Mouse (Mus musculus) liver, embryonic 16.5 days (tissue): ENCODE results near the gene Zfp36l2. TPM values are rescaled to one million over a fixed set of nuclear protein-coding genes. Genes with fewer than 3 reads are reported as not detected.
"Not testable (repeated sequence)": the region's sequence is repeated elsewhere in the genome, so short reads cannot be mapped to it uniquely, and the experiment has no call there.

Experiments used
- ATAC-seq: fragments of 200-750 bp; cut with Nextera tagmentation; 2 replicates; pipeline ENCODE4 v1.8.0; 2017; ENCODE audit warnings: low read depth, mild to moderate bottlenecking, moderate number of reproducible peaks, moderate library complexity
- H3K27ac ChIP-seq: fragments of 300-500 bp; sonication (generic); 2 replicates; pipeline ENCODE4 v1.5.1; 2014; ENCODE audit warnings: mild to moderate bottlenecking, low read length
- H3K27me3 ChIP-seq: fragments of 300-500 bp; sonication (generic); 2 replicates; pipeline ENCODE4 v1.6.1; 2014; ENCODE audit warnings: low read depth, low read length, mixed read lengths; ENCODE audit not compliant: control insufficient read depth, insufficient read depth
- H3K36me3 ChIP-seq: fragments of 300-500 bp; sonication (generic); 2 replicates; pipeline ENCODE4 v1.6.1; 2014; ENCODE audit warnings: mild to moderate bottlenecking; ENCODE audit not compliant: control insufficient read depth, insufficient read depth
- H3K4me1 ChIP-seq: fragments of 300-500 bp; sonication (generic); 2 replicates; pipeline ENCODE4 v1.6.1; 2014; ENCODE audit warnings: low read depth, low read length, mixed read lengths; ENCODE audit not compliant: control insufficient read depth
- H3K4me2 ChIP-seq: fragments of 300-500 bp; sonication (generic); 2 replicates; pipeline ENCODE4 v1.6.1; 2014; ENCODE audit warnings: low read depth, low read length, mixed read lengths
- H3K4me3 ChIP-seq: fragments of 300-500 bp; sonication (generic); 2 replicates; pipeline ENCODE4 v1.5.1; 2014; ENCODE audit warnings: low read depth, mild to moderate bottlenecking, low read length
- H3K9ac ChIP-seq: fragments of 300-500 bp; sonication (generic); 2 replicates; pipeline ENCODE4 v1.6.1; 2014; ENCODE audit warnings: low read depth, low read length
- H3K9me3 ChIP-seq: fragments of 300-500 bp; sonication (generic); replicated peaks from 2 replicates; pipeline ENCODE4 v1.6.1; 2016; ENCODE audit warnings: low read length; ENCODE audit not compliant: control insufficient read depth
- WGBS: fragments of 180-500 bp; shearing (Covaris S2); extraction: QIAGEN DNeasy Blood & Tissue Kit; methylation state at CpG from one replicate; pipeline ENCODE4 v1.1.7; 2014; ENCODE audit not compliant: insufficient replicate concordance; 5-methylcytosine and 5-hydroxymethylcytosine counted together
- polyA plus RNA-seq: library from polyadenylated mRNA; unstranded; fragments of >200 nt; fragmentation: Nextera tagmentation; extraction: Ambion mirVana; gene quantifications from 2 replicates; pipeline ENCODE4 v1.2.1, GENCODE M21; 2015

Zfp36l2 gene
- 4.6 and 4.7 TPM in 2 replicates for polyA plus RNA-seq

GRCm38 (mm10) chr17:84187727-84188373 is at the start of gene Zfp36l2:
Gene Zfp36l2, minus strand, starts transcription at chr17:84187947.
- no peaks in the 10 kb centered on the region for H3K9me3 ChIP-seq
- under 1% methylated on average over 46 of the region's 76 CpGs for WGBS
- peaks cover 38% of the 10 kb centered on the region for H3K4me1 ChIP-seq
- H3K36me3 ChIP-seq: no peaks in the 10 kb centered on the region; the same call in 1 of the 2 replicates
- peak; percentile 73 for ATAC-seq
- H3K9ac ChIP-seq: peak within 1 kb of the TSS; percentile 90
- H3K27me3 ChIP-seq: no peaks in the 10 kb centered on the region
- H3K27ac ChIP-seq: peak within 1 kb of the TSS; percentile 96
- H3K4me2 ChIP-seq: peak within 1 kb of the TSS; percentile 97
- peak within 1 kb of the TSS; percentile 82 for H3K4me3 ChIP-seq

GRCm38 (mm10) chr17:84236781-84237557 is 49.2 kb upstream of the Zfp36l2 start:
- H3K9ac ChIP-seq: no peak overlapping the region
- H3K36me3 ChIP-seq: no peaks in the 10 kb centered on the region
- no peak overlapping the region for H3K4me3 ChIP-seq
- 70% methylated on average over 7 of the region's 7 CpGs for WGBS
- no peaks in the 10 kb centered on the region for H3K27me3 ChIP-seq
- no peaks in the 10 kb centered on the region; the same call in 1 of the 2 replicates for H3K9me3 ChIP-seq
- H3K4me2 ChIP-seq: no peak overlapping the region
- ATAC-seq: no peak
- H3K4me1 ChIP-seq: peaks cover 27% of the 10 kb centered on the region
- no peak overlapping the region for H3K27ac ChIP-seq

- H3K27me3 ChIP-seq: no peaks in the 10 kb centered on the region
- H3K9ac ChIP-seq: no peak overlapping the region
- ATAC-seq: 0 out of 2 replicates have a peak, but pooled peaks have one; percentile 17
- peak overlapping the region; percentile 49 for H3K27ac ChIP-seq
- peaks cover 27% of the 10 kb centered on the region for H3K4me1 ChIP-seq
- H3K4me3 ChIP-seq: no peak overlapping the region
- WGBS: 65% methylated on average over 4 of the region's 4 CpGs
- no peaks in the 10 kb centered on the region for H3K9me3 ChIP-seq
- H3K4me2 ChIP-seq: no peak overlapping the region
- no peaks in the 10 kb centered on the region for H3K36me3 ChIP-seq
Measured at GRCm38 (mm10) chr17:84235399-84235928, 47.7 kb upstream of the Zfp36l2 start.

GRCm38 (mm10) chr17:84234785-84235184 is 47.0 kb upstream of the Zfp36l2 start:
- WGBS: 40% methylated on average over 2 of the region's 4 CpGs
- Histone ChIP-seq H3K4me1 (peaks cover 27% of the 10 kb centered on the region), H3K27ac (peak overlapping the region; percentile 49)
- H3K9ac ChIP-seq, H3K4me2 ChIP-seq, H3K4me3 ChIP-seq, H3K27me3 ChIP-seq, H3K9me3 ChIP-seq, H3K36me3 ChIP-seq: not testable (repeated sequence)
- ATAC-seq: peak; percentile 41

- Histone ChIP-seq H3K27ac (peak overlapping the region; percentile 55), H3K9me3 (no peaks in the 10 kb centered on the region), H3K4me3 (no peak overlapping the region), H3K27me3 (no peaks in the 10 kb centered on the region), H3K4me1 (peaks cover 24% of the 10 kb centered on the region), H3K4me2 (no peak overlapping the region), H3K36me3 (no peaks in the 10 kb centered on the region), H3K9ac (no peak overlapping the region)
- 75% methylated on average over 2 of the region's 2 CpGs for WGBS
- ATAC-seq: peak; percentile 57
Measured at GRCm38 (mm10) chr17:84233758-84234157, 46.0 kb upstream of the Zfp36l2 start.

- no peak overlapping the region for H3K4me3 ChIP-seq
- no peaks in the 10 kb centered on the region for H3K36me3 ChIP-seq
- no peak overlapping the region for H3K4me2 ChIP-seq
- ATAC-seq: no peak
- H3K9me3 ChIP-seq: no peaks in the 10 kb centered on the region
- no peak overlapping the region for H3K9ac ChIP-seq
- no peaks in the 10 kb centered on the region for H3K27me3 ChIP-seq
- H3K4me1 ChIP-seq: peaks cover 21% of the 10 kb centered on the region
- WGBS: 69% methylated on average over 2 of the region's 2 CpGs
- H3K27ac ChIP-seq: no peak overlapping the region
Measured at GRCm38 (mm10) chr17:84231361-84231760, 43.6 kb upstream of the Zfp36l2 start.

- WGBS: 66% methylated on average over 2 of the region's 2 CpGs
- no peaks in the 10 kb centered on the region for H3K27me3 ChIP-seq
- no peak overlapping the region for H3K4me2 ChIP-seq
- no peak overlapping the region for H3K4me3 ChIP-seq
- H3K9ac ChIP-seq: no peak overlapping the region
- ATAC-seq: peak; percentile 59
- no peaks in the 10 kb centered on the region; the same call in 1 of the 2 replicates for H3K4me1 ChIP-seq
- H3K36me3 ChIP-seq: no peaks in the 10 kb centered on the region
- H3K27ac ChIP-seq: no peak overlapping the region
- H3K9me3 ChIP-seq: no peaks in the 10 kb centered on the region
Measured at GRCm38 (mm10) chr17:84228223-84228622, 40.5 kb upstream of the Zfp36l2 start.

- Histone ChIP-seq H3K4me3 (no peak overlapping the region), H3K9me3 (no peaks in the 10 kb centered on the region), H3K27ac (no peak overlapping the region), H3K36me3 (no peaks in the 10 kb centered on the region; the same call in 1 of the 2 replicates), H3K9ac (no peak overlapping the region), H3K4me1 (no peaks in the 10 kb centered on the region; the same call in 1 of the 2 replicates), H3K4me2 (no peak overlapping the region), H3K27me3 (no peaks in the 10 kb centered on the region)
- WGBS: 73% methylated on average over 6 of the region's 6 CpGs
- no peak for ATAC-seq
Measured at GRCm38 (mm10) chr17:84226681-84227080, 38.9 kb upstream of the Zfp36l2 start.
